Mouse (Mus musculus) gastrocnemius, postnatal 25 days (tissue): ENCODE measurements around the gene Rhou. TPM values are rescaled to one million over a fixed set of nuclear protein-coding genes. Genes with fewer than 3 reads are reported as not detected.

Experiments
- DNase-seq: peaks from one replicate; pipeline ENCODE4 v3.0.0; 2022
- total RNA-seq, 2 experiments: library from RNA; stranded (reverse); gene quantifications; 1 replicate in 1 of 2; 2 replicates in 1 of 2; pipeline ENCODE4 v1.2.3; 2021

Rhou gene
- total RNA-seq, 2 experiments from 2014 or later = 8.5 to 14.6 TPM

- DNase-seq = no peak
These were observed 38.6 kb downstream of the Rhou start for GRCm38 (mm10) chr8:123692165-123692962.

GRCm38 (mm10) chr8:123696167-123696566 lies 42.4 kb downstream of the Rhou start:
- no peak for DNase-seq

GRCm38 (mm10) chr8:123697329-123697728 lies 43.6 kb downstream of the Rhou start:
- no peak for DNase-seq

- no peak for DNase-seq
These were observed 46.8 kb downstream of the Rhou start for GRCm38 (mm10) chr8:123700399-123701070.

GRCm38 (mm10) chr8:123701952-123702587 lies 48.3 kb downstream of the Rhou start:
- DNase-seq = no peak

- no peak for DNase-seq
These were observed 51.6 kb downstream of the Rhou start for GRCm38 (mm10) chr8:123705376-123705775.

- no peak for DNase-seq
These were observed 53.4 kb downstream of the Rhou start for GRCm38 (mm10) chr8:123707137-123707536.

GRCm38 (mm10) chr8:123708729-123709128 lies 55.0 kb downstream of the Rhou start:
- no peak for DNase-seq

GRCm38 (mm10) chr8:123710335-123710734 lies 56.6 kb downstream of the Rhou start:
- DNase-seq = no peak

Other genes with a start within 250 kb of the Rhou start
- not detected for gene Mc1r, start 246.8 kb upstream of the Rhou start, total RNA-seq
- gene Tubb3, start 242.5 kb upstream of the Rhou start, total RNA-seq = not detected
- 10 to 100 TPM; 37.8 to 38.2 TPM for gene Def8, start 230.4 kb upstream of the Rhou start, total RNA-seq
- 10 to 100 TPM; 37.9 to 39.8 TPM for gene Afg3l1, start 176.0 kb upstream of the Rhou start, total RNA-seq
- not detected for gene Dbndd1, start 138.5 kb upstream of the Rhou start, total RNA-seq
- 1 to 10 TPM; 3.5 to 4.0 TPM for gene Gas8, start 135.1 kb upstream of the Rhou start, total RNA-seq
- gene Rab4a, start 152.1 kb downstream of the Rhou start, total RNA-seq = 10 to 100 TPM; 10.2 to 11.3 TPM
- under 1 TPM; 0.36 to 0.62 TPM for gene Ccsap, start 206.3 kb downstream of the Rhou start, total RNA-seq
- over 10,000 TPM; 60,490 to 60,709 TPM for gene Acta1, start 240.8 kb downstream of the Rhou start, total RNA-seq